Mouse (Mus musculus) midbrain, embryonic 11.5 days (tissue): ENCODE measurements around the gene Fus. TPM values are rescaled to one million over a fixed set of nuclear protein-coding genes. Genes with fewer than 3 reads are reported as not detected.
"Not testable (repeated sequence)": the region's sequence is repeated elsewhere in the genome, so short reads cannot be mapped to it uniquely, and the experiment has no call there.

Experiments used
- ATAC-seq: fragments of 200-750 bp; cut with Nextera tagmentation; 2 replicates; pipeline ENCODE4 v1.8.0; 2017; ENCODE audit warnings: moderate TSS enrichment, moderate library complexity; ENCODE audit not compliant: low FRiP score
- DNase-seq: peaks from one replicate; pipeline ENCODE4 v3.0.0; 2015; ENCODE audit warnings: low spot score; ENCODE audit errors: missing footprints
- H3K27ac ChIP-seq: fragments of 300-500 bp; sonication (generic); 2 replicates; pipeline ENCODE4 v1.5.1; 2014; ENCODE audit warnings: low read depth, low read length
- H3K27me3 ChIP-seq: fragments of 300-500 bp; sonication (generic); 2 replicates; pipeline ENCODE4 v1.6.1; 2014; ENCODE audit warnings: mild to moderate bottlenecking, low read length, moderate library complexity, mixed read lengths; ENCODE audit not compliant: control insufficient read depth, insufficient read depth
- H3K36me3 ChIP-seq: fragments of 300-500 bp; sonication (generic); 2 replicates; pipeline ENCODE4 v1.6.1; 2014; ENCODE audit warnings: mild to moderate bottlenecking, low read length, moderate library complexity, mixed read lengths; ENCODE audit not compliant: control insufficient read depth, insufficient read depth
- H3K4me1 ChIP-seq: fragments of 300-500 bp; sonication (generic); 2 replicates; pipeline ENCODE4 v1.6.1; 2014; ENCODE audit warnings: low read length; ENCODE audit not compliant: control insufficient read depth, insufficient read depth
- H3K4me2 ChIP-seq: fragments of 300-500 bp; sonication (generic); 2 replicates; pipeline ENCODE4 v1.6.1; 2014; ENCODE audit warnings: mild to moderate bottlenecking, moderate library complexity
- H3K4me3 ChIP-seq: fragments of 300-500 bp; sonication (generic); 2 replicates; pipeline ENCODE4 v1.5.1; 2014; ENCODE audit warnings: low read depth, low read length
- H3K9ac ChIP-seq: fragments of 300-500 bp; sonication (generic); 2 replicates; pipeline ENCODE4 v1.6.1; 2014; ENCODE audit warnings: low read length
- H3K9me3 ChIP-seq: fragments of 300-500 bp; sonication (generic); 2 replicates; pipeline ENCODE4 v1.6.1; 2016; ENCODE audit warnings: low read length; ENCODE audit not compliant: control insufficient read depth
- WGBS: fragments of 180-500 bp; shearing (Covaris S2); extraction: QIAGEN DNeasy Blood & Tissue Kit; methylation state at CpG from one replicate; pipeline ENCODE4 v1.1.7; 2014; 5-methylcytosine and 5-hydroxymethylcytosine counted together
- polyA plus RNA-seq: library from polyadenylated mRNA; unstranded; fragments of >200 nt; fragmentation: Nextera tagmentation; extraction: Ambion mirVana; gene quantifications from 2 replicates; pipeline ENCODE4 v1.2.1, GENCODE M21; 2014

Gene Fus
- polyA plus RNA-seq, 1 experiment from 2014 or later = 51.6 TPM

- Histone ChIP-seq H3K9me3 (no peaks in the 10 kb centered on the region), H3K4me2 (peak overlapping the region; percentile 98), H3K27me3 (peaks cover under 1% of the 10 kb centered on the region; the same call in 1 of the 2 replicates), H3K27ac (no peak overlapping the region; the same call in 1 of the 2 replicates), H3K36me3 (no peaks in the 10 kb centered on the region), H3K9ac (peak overlapping the region; percentile 84), H3K4me3 (peak overlapping the region; percentile 66), H3K4me1 (peaks cover 19% of the 10 kb centered on the region)
- DNase-seq = peak; percentile 100
- peak; percentile 95 for ATAC-seq
- WGBS = 7% methylated on average over 32 of the region's 32 CpGs
Measured at GRCm38 (mm10) chr7:127935028-127935722, 32.1 kb upstream of the Fus start.

GRCm38 (mm10) chr7:127935748-127936159 is 31.5 kb upstream of the Fus start:
- Histone ChIP-seq H3K4me3 (peak overlapping the region; percentile 66), H3K27ac (no peak overlapping the region; the same call in 1 of the 2 replicates), H3K4me1 (peaks cover 19% of the 10 kb centered on the region), H3K9ac (peak overlapping the region; percentile 84), H3K4me2 (peak overlapping the region; percentile 98), H3K27me3 (no peaks in the 10 kb centered on the region), H3K9me3 (no peaks in the 10 kb centered on the region), H3K36me3 (no peaks in the 10 kb centered on the region)
- under 1% methylated on average over 37 of the region's 38 CpGs for WGBS
- no peak for ATAC-seq
- DNase-seq = no peak

- Histone ChIP-seq H3K36me3 (no peaks in the 10 kb centered on the region), H3K4me1 (peaks cover 19% of the 10 kb centered on the region), H3K4me3 (peak overlapping the region; percentile 66), H3K27ac (no peak overlapping the region), H3K4me2 (peak overlapping the region; percentile 98), H3K27me3 (no peaks in the 10 kb centered on the region), H3K9me3 (no peaks in the 10 kb centered on the region), H3K9ac (peak overlapping the region; percentile 84)
- ATAC-seq (peak; percentile 6; the same call in 1 of the 2 replicates), DNase-seq (peak; percentile 81)
- 58% methylated on average over 18 of the region's 18 CpGs for WGBS
Measured at GRCm38 (mm10) chr7:127936216-127936884, 30.9 kb upstream of the Fus start.

- H3K27me3 ChIP-seq, H3K9me3 ChIP-seq, ATAC-seq, H3K27ac ChIP-seq, H3K36me3 ChIP-seq, H3K4me3 ChIP-seq, H3K9ac ChIP-seq, H3K4me2 ChIP-seq, H3K4me1 ChIP-seq: not testable (repeated sequence)
- DNase-seq = peak; percentile 12
- WGBS = 51% methylated on average over 2 of the region's 2 CpGs
Measured at GRCm38 (mm10) chr7:127942097-127942496, 25.2 kb upstream of the Fus start.

- WGBS = 11% methylated on average over 23 of the region's 23 CpGs
- no peak overlapping the region for H3K4me2 ChIP-seq
- no peaks in the 10 kb centered on the region for H3K9me3 ChIP-seq
- no peak overlapping the region for H3K4me3 ChIP-seq
- H3K27me3 ChIP-seq = peaks cover 2% of the 10 kb centered on the region; the same call in 1 of the 2 replicates
- DNase-seq (peak; percentile 76), ATAC-seq (no peak)
- no peaks in the 10 kb centered on the region for H3K4me1 ChIP-seq
- H3K36me3 ChIP-seq = no peaks in the 10 kb centered on the region
- H3K27ac ChIP-seq = no peak overlapping the region
- H3K9ac ChIP-seq = no peak overlapping the region
Measured at GRCm38 (mm10) chr7:127944614-127945013, 22.6 kb upstream of the Fus start.

- 83% methylated on average over 6 of the region's 6 CpGs for WGBS
- no peak for ATAC-seq
Measured at GRCm38 (mm10) chr7:127946470-127947023, 20.7 kb upstream of the Fus start, which contains the start of gene Prss36. Gene Prss36 (minus strand): TSS chr7:127946725.

GRCm38 (mm10) chr7:127952864-127953581 is 14.2 kb upstream of the Fus start:
- Histone ChIP-seq H3K27me3 (no peaks in the 10 kb centered on the region), H3K4me1 (no peaks in the 10 kb centered on the region), H3K27ac (no peak overlapping the region), H3K4me2 (no peak overlapping the region), H3K4me3 (no peak overlapping the region), H3K9ac (no peak overlapping the region), H3K36me3 (no peaks in the 10 kb centered on the region), H3K9me3 (no peaks in the 10 kb centered on the region)
- DNase-seq (no peak), ATAC-seq (no peak)
- 47% methylated on average over 13 of the region's 13 CpGs for WGBS

More at GRCm38 (mm10) chr7:127946470-127947023, 20.7 kb upstream of the Fus start, which contains the start of gene Prss36:
- peak; percentile 69 for DNase-seq
- H3K27ac ChIP-seq = no peak within 1 kb of the TSS
- H3K4me2 ChIP-seq = no peak within 1 kb of the TSS
- H3K9me3 ChIP-seq = no peaks in the 10 kb centered on the region
- no peak within 1 kb of the TSS for H3K9ac ChIP-seq
- H3K27me3 ChIP-seq = peaks cover 2% of the 10 kb centered on the region; the same call in 1 of the 2 replicates
- H3K36me3 ChIP-seq = no peaks in the 10 kb centered on the region
- no peaks in the 10 kb centered on the region for H3K4me1 ChIP-seq
- H3K4me3 ChIP-seq = no peak within 1 kb of the TSS

- Histone ChIP-seq H3K4me1 (no peaks in the 10 kb centered on the region), H3K36me3 (no peaks in the 10 kb centered on the region), H3K4me3 (no peak overlapping the region), H3K4me2 (no peak overlapping the region), H3K27ac (no peak overlapping the region), H3K27me3 (no peaks in the 10 kb centered on the region), H3K9me3 (no peaks in the 10 kb centered on the region), H3K9ac (no peak overlapping the region)
- DNase-seq = no peak
- ATAC-seq = no peak
- WGBS = 73% methylated on average over 5 of the region's 5 CpGs
Measured at GRCm38 (mm10) chr7:127959364-127959763, 7.9 kb upstream of the Fus start.
